Mouse (Mus musculus): Measurements from ENCODE around the gene Cbfa2t3.

Cbfa2t3 gene

DNA sequence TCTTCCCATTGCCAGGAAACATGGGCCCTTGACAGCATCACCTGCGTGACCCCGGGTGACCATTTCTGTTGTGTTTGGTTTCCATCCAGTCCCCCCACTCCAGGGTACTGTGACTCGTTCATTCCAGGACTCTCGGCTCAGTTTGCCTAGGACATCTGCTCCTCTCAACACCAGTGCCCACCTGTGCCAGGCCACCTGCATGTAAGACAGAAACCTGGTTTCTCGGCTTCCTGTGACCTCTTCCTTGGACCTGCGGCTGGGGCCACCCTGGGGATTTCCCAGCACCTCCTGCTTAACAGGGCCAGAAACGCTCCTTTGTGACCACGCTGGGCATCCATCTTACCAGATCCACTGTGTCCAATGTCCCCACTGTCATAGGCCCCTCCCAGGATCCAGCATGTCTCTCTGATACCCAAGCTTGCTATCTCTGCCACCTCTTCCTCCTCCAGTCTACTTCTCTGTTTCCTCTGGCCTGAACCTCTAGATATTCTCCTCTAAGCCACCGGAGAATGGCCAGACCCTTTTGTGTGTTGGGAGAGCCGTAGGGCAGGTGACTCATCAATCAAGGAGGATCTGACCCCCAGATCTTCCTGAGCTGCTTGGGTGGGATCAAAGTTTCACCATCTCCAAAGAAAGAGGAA lies 19.1 kb upstream of the Cbfa2t3 start:
- DNase-seq: no peak

DNA sequence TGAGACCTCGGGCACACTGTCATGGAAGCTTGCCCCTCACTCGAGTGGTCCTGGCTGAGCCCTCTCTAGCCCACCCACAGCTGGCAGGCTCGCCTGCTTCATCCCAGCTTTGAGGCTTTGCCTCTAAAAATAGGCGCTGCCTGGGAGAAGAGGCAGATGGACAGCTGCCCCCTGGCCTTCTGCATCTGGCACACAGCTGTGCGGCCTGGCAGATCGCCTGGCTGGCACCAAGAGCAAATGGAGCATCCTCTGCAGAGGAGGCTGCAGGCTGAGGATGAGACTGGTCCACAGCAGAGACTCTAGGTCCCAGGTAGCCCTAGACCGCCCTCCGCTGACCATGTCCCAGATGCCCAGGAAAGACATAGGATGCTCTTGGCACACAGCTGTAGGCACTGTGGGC lies 17.7 kb upstream of the Cbfa2t3 start:
- no peak for DNase-seq

DNA sequence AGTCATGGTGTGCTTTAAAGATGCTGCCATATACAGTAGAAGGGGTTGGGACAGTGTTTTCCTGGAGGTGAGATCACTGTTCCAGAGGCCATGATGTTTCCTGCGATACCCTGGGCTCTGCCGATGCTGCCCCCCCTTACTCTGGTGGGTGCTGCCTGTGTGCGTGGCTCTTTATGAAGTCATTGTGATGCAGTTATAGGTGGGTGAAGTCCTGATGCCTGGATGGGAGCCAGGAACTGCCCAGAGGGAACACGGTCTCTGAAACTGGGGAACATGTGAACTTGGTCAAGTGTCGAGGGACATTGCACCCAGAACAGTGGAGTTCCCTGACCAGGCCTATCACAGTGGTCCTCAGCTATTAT lies 14.2 kb upstream of the Cbfa2t3 start:
- DNase-seq: no peak

DNA sequence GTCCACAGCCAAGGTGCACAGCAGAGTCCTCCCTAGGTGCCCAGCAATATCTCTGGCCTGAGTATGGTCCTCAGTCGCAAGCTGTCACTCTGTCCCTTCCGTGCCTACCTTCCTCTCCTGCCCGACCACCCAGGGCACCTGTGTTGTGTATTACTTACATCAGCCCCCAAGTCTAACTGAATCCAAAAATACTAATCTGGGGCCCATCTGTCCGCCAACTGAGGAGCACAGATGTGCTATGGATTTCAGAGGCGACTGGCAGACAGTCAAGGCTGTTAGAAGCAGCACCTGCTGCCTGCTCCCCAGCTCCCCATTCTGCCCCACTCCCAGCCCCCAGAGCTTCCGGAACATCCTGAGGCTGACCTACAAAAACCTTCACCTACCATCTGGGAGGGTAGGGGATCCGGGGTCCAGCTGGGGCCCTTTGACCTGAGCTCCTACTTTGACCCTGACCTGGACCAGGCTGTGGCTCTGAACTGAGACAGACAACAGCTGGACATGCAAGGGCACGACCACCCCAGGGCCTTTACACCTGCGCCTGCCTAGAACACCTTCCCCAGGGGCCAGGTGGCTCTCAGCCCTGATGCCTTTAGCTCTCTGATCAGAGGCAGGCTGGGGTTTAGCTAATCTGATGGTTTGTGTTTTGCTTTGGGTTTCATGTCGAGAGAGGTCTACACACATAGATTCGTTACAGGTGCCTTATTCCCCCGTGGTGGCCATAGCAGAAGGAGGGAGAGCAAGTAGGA lies 13.7 kb upstream of the Cbfa2t3 start:
- no peak for DNase-seq

DNA sequence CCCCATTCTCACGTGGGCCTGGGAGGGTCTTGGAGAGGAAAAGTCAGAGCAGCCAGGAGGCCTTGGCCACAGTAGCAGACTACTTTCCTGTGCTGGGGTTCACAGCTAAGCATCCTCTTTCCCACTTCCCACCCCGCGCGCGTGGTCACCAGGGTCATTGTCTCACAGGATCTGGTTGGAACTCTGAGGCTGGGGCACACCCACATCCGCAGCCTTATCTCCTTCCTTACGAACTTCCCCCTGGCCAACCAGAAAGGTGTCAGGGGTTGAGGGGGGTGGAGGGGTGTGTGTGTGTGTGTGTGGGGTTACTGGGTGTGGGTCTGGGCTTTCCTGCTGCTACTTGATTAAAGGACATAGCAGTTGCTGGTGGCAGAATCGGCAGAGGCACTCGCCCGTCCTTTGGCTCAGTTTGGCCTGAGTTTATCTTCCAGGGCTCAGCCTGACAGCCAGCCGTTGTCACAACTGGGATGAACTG lies 13.0 kb upstream of the Cbfa2t3 start:
- DNase-seq: no peak

DNA sequence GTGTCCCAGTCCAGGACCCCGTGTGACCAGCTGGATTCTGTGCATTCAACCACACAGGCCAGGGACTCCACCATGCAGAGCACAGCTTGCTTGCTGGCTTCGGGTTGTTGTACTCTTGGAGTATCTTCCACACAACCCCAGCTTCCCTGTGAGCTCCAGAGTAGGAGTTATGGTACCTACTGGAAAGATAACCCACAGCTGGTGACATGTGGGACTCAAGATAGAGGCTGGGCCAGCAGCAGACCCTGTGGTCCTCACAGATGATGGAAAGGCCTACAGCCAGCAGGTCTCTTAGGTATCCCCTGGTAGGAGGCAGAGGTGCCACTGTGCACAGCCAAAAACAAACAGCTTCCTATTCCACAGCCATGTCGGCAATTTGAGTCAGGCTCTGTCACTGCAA lies 12.6 kb upstream of the Cbfa2t3 start:
- no peak for DNase-seq

DNA sequence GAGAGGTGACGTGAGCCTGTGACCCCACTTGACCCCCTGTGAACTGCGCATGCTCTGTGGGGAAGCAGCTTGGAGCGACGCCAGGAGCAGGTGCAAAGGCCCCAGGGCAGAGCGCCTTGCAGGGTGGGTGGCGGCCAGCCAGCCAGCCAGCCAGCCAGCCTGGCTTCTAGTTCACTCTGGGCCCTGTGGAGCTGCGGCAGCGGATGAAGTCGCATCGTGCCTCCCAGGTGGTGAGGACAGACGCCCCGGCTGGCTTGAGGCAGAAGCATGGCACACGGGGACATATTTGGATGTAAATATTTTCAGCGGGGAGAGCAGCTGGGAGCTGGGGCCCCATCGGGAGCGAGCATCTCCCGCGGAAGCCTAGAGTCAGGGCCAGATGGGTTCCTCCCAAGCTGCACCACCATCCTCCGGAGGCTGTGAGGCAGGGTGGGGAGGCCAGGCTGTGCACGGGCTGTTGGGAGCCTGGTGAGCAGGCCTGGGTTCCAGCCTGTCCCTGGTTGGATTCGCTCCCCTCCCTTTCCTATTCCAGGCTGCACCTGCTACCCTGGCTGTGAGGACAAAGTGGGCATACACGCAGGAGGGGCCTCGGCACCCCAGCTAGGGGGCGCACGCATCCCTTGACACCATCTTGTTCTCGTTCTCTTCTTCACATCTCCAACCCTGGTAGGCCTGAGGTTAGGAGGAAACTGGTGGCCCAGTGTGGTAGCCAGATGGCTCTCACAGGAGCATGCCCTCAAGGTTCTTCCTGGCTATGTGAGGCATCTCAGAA lies 10.6 kb upstream of the Cbfa2t3 start:
- peak; percentile 60 for DNase-seq

DNA sequence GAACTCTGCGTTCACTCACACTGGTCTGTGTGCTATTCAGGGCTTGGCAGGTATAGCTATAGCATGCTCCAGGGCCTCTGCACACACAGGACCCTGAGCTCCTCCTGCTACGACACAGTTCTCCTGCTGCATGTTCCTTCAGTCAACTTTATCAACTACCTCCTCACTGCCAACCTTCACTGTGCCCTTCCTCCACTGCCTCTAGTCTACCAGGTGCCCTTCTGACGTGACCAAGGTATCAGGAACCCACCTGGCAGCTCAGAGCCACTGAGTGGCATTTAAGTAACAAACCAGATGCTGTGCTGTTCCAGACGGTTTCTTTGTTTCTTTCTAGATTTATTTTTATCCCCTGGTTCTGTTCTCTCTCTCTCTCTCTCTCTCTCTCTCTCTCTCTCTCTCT lies 8.3 kb upstream of the Cbfa2t3 start:
- DNase-seq: no peak

DNA sequence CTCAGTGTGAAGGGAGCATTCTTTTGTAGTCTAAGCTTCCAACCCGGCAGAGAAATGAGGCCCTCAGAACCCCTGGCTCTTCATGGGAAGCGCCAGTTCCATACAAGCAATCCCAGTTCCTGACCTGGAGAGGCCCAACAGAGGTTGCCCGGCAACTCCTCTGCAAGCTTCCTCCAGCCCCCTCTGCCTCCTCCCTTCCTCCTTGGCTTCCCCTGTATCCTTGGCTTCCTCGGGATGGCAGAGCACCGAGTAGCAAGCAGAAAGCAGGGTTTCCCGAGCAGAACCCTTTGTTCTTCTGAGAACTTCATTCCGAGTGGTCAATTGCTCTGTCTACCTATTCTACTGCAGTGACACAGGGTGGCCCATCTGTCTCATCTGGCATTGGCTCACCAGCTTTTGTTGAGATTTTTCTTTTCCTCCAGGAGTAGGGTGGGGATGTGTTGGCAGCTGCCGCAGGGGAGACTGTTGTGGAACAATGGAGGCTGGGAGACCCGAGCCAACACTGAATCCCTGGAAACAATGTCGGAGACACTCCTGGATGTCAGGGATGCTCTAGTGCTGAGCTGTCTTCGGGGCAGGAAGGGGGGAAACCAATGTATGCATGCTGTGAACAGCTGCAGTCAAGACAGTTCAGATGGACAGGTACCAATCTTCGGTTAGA lies 7.1 kb upstream of the Cbfa2t3 start:
- no peak for DNase-seq

DNA sequence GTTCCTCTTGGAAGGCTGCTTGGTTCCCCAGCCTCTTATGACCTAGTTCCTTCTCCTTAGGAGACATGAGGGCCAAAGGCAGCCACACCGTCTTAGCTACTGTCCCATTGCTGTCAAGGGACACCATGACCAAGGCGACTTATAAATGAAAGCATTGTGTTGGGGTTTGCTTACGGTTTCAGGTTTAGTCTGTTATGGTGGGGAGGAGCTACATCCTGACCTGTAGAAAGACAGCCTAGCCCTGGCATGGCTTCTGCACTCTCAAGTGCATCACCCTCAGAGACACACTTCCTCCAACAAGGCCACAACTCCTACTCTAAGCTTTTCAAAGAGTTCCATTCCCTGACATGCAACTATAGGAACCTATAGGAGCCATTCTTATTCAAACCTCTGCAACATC lies 5.7 kb upstream of the Cbfa2t3 start:
- no peak for DNase-seq

DNA sequence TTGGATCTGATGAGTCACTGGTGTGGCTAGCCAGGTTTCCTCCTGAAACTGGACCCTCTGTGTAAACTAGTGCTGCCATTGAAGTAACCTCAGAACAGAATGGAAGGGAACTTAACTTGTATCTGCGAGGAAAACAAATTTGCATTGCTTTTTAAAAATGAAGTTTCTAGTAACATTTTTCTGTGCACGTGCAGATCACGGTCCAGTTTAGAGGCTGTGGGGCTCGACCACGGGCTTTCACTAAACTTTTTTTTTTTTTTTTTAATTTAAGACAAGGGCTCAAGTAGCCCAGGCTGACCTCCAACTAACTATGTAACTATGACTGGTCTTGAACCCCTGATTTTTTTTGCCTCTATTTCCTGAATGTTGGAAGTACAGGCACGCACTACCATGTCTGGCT lies 4.0 kb upstream of the Cbfa2t3 start:
- no peak for DNase-seq

DNA sequence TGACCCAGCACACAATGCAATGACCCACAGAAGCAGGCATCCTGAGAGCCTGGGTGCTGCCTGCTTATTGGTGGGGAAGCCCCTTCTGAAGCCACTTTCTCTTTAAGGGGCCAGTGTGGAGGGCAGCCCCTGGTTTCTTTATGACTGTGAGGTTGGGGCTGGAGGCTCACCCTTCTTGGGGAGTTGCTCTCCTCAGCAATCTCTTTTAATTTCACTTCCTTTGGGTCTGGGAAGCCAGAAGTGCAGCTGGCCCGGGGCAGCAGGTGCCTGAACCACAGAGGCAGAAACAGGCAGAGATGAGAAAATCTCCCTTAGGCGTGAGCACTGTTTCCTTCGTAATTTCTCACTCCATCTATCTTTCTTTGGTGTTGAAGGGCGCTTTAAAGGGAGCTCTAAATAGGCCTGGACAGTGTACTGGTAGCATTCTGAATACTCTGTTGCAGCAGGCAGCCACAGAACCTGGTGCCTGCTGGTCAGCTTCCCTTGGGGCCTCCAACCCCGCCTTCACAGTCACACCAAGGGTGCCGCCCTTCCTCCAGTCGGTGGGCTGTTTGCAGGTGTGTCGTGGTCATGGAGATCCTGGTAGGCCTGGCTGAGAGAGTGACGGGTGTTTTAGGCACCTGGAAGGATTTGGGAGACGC lies 3.5 kb upstream of the Cbfa2t3 start:
- no peak for DNase-seq

DNA sequence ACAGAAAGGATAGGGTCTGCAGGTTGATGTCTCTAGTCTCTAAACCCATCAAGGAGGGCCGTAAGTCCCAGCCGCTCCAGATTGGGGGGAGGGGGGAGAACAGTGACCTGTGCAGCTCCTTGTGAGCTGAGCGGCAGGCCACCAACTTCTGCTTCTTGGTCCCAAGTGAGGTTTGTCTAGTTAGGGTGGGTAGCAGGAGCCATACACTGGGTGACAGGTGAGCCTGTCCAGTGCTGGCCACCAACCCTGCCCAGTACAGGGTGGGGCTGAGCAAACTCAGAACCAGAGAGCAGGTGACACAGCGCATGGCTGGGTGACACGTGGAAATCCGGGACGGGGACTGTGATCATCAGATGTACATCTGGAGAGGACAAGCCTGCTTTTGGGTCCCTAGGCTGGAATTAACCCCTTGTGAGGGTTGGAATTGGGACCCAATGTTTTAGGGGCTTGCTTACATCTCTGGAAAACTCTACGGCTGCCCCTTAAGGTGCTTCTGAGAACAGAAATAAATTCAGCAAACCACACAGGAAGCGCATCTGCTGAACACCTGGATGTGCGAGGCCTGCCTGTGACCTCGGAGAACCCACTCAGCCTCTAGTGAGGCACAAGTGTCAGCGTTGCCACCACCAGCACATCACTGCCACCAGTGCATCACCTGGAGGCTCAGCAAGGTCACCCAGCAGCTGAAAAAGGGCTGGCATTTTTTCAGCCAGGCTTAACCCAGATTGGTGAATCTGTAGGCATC lies 2.7 kb upstream of the Cbfa2t3 start:
- no peak for DNase-seq

DNA sequence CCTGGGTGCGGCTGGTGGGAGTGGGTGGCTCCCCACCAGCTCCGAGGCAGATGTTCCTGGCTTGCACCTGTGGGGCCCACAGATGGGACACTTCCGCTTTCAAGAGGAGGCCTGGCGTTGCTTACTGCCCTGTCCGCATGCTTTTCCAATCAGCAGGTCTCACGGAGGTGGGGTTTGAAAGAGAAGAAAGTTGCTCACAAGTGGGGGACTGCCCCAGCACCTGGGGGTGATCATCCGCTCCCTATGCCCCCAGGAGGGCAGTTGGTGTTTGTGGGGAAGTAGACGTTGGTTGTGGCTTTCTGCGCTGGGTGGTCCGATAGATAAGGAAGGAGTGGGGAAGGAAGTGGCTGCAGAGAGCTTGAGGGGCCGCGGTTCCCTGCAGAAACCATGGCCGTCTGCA lies 1.7 kb upstream of the Cbfa2t3 start:
- DNase-seq: no peak

DNA sequence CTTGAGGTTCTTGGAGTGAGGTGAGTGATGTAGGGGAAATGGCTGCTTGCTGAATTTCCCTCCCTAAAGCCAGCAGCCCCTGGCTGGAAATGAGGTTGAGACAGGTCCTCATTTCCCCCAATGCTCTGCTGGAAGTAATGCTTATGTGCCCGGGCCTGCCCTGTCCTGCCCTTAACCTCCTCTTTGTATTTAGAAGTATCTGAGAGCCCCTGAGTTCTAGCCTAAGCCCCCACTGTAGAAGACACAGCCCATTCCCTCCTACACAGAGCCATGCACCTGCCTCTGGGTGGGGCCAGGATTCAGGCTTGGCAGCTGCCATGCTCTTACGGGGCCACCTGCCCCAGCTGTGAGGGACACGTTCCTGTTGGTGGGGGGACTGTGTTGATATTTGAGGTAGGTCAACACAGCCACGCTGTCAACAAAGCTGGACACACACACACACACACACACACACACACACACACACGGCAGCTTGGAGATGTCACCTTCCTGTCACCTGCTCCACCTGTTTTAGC lies 598 bp downstream of the Cbfa2t3 start:
- no peak for DNase-seq

DNA sequence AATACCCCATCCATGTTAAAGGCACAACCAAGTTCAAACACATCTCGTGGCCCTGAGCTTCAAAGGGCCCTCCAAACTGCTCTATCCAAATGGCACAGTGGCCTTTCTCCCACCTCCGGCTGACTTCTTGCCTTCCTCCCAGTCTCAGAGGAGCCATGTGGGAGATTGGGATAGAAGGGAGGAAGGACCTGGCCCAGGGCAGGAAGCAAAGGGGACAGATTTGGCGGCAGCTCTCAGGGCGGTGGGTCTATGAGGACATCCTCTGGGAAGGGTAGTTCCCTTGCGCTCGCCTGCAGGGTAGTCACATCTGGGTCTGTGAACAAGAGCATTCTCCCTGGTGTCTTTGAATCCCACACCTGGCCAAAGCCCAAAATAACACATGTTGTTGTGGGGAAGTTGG lies 1.3 kb downstream of the Cbfa2t3 start:
- no peak for DNase-seq

DNA sequence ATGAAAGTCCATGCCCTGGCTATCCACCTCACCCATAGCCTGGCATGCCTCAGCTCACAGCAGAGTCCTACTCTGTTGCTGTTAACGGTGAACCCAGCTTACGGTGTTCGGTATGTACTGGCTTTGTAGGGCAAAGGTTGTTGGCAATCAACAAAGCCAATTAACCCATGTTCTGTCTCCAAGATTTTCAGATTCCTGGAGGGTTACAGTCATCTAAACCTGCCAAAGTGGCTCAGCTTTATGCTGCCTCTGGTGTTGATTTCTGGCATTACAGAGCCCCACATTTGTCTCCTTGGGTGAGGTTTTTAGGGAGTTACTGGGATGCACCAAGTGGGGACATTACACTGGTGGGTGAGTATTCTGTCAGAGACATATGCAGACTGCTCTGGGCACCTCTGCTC lies 1.7 kb downstream of the Cbfa2t3 start:
- peak; percentile 68 for DNase-seq

DNA sequence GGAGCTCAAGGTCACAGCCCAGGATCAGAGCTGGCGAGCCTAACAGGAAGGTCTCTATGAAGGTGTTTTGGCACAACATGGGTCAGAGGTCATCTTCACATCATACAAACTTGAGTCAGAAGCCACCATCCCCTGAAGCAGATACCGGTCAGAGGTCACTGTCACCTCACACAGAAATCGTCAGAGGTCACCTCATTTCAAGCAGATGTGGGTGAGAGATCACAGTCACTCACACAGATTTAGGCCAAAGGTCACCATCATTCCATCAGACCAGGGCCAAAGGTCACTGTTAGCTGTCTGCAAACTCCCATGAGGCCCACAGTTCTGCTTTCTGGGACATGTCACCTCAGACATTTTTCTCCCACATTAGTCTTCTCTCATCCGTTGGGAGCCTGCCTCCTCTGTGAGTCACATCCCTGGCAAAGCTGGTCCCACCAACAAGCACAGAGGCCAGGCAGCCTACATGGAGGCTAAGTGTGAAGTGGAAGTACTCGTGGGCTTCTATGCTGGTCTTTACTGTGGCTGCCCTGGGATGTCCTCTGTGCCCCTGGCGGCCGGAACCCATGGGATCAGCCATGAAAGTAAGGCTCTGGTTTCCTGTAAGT lies 3.4 kb downstream of the Cbfa2t3 start:
- no peak for DNase-seq

DNA sequence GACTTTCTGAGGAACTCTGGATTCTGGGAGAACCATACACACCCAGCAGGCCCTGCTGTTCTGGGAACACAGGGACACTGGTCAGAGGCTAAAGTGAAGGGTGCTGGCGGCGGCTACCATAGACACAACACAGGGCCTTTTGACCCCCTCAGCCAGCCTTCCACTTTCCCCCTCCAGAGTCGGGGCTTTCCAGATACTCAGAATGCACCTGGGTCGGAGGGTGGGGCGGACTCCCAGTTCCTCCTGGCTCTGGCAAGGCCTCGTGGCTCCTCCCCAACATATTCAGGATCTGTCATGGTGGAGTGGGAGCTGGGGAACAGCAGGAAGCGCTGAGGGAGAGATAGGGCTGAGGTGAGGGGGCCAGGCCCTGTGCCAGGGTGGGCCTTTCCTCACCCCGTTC lies 6.8 kb downstream of the Cbfa2t3 start:
- DNase-seq: no peak

DNA sequence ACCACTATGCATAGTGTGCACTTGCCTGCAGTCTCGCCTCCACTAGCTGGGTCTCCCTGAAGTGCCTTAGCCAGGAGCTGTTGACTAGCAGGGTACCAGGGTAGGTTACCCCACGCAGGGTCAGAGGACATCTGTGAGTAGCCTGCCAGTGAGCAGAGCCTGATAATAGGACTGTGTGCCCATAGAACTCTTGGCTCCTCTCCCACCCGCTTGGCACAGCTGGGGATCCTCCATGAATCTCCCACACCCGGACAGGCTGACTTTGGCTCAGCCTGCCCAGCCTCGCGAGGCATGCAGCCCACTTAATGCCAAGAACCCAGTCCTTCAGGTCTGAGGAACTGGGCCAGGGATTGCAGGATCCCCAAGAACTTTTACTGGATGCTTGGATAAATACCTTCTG lies 7.9 kb downstream of the Cbfa2t3 start:
- no peak for DNase-seq

DNA sequence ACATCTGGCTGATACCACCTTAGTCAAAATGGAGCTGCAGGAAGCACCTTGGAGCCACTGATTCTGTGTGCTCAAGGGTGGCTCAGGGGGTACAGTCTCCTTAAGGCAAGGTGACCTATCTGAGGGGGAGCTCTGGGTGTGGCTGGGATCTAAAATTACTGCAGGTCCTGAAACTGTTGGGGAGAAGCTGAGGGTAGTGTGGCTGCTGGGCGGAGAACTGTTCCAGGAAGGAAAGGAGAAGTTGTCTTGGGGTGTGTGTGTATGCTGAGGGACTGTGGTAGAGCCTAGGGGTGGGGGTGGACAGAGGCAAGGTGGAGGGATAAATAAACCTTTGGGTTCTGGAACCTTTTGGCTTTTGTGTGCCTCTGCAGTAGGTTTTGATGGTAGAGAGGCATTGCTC lies 9.6 kb downstream of the Cbfa2t3 start:
- no peak for DNase-seq

DNA sequence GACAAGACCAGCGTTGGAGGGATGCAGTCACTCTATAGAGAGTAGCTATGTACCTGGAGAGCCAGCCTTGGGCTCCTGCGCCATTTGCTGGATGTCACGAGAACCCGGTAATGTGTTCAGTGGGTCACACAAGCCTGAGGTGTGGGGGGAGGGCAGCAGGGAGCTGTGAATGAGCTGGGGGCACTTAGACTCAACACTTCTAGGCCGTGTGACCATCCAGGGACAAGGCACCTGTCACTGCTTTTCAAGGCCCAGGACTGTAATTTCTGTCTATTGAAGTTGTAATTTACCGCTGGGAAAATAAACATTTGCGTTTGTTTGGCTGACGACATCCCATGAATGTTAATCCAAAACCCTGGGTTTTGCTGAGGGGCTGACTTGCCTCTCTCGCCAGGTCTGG lies 12.0 kb downstream of the Cbfa2t3 start:
- DNase-seq: no peak
